Mouse (Mus musculus) ES-E14 (cell line): Measurements from ENCODE around the gene Copb1.

ENCODE experiments used
- CHD2 ChIP-seq: IDR thresholded peaks from 2 replicates; pipeline ENCODE4 v1.6.1; 2014; ENCODE audit warnings: mild to moderate bottlenecking, low read depth, low read length, inconsistent platforms
- HCFC1 ChIP-seq: IDR thresholded peaks from 2 replicates; pipeline ENCODE4 v1.6.1; 2012; ENCODE audit warnings: low read length, inconsistent platforms, borderline replicate concordance; ENCODE audit not compliant: insufficient read depth
- MAFK ChIP-seq: IDR thresholded peaks from 2 replicates; pipeline ENCODE4 v1.6.1; 2014; ENCODE audit warnings: mild to moderate bottlenecking, low read depth, low read length, inconsistent platforms; ENCODE audit not compliant: insufficient read depth
- ZC3H11A ChIP-seq: IDR thresholded peaks from 2 replicates; pipeline ENCODE4 v1.6.1; 2012; ENCODE audit warnings: low read depth, mild to moderate bottlenecking, inconsistent platforms, low read length, borderline replicate concordance
- ZNF384 ChIP-seq: IDR thresholded peaks from 2 replicates; pipeline ENCODE4 v1.6.1; 2012; ENCODE audit warnings: low read depth, low read length, inconsistent platforms

- TF ChIP-seq CHD2: no peak
- TF ChIP-seq MAFK: no peak
- TF ChIP-seq ZNF384: no peak
- no peak for TF ChIP-seq ZC3H11A
- TF ChIP-seq HCFC1: no peak
Observed at GRCm38 (mm10) chr7:114183416-114183815, 71.1 kb downstream of the Copb1 start.
